Mouse (Mus musculus): ENCODE data around the gene Rnf227. TPM values are rescaled to one million over a fixed set of nuclear protein-coding genes. Genes with fewer than 3 reads are reported as not detected.
A peak's percentile ranks its signal among the peaks of the same experiment; 100 is the strongest.

Gene Rnf227
- polyA plus RNA-seq, 1 experiment = 0.06 TPM

DNA sequence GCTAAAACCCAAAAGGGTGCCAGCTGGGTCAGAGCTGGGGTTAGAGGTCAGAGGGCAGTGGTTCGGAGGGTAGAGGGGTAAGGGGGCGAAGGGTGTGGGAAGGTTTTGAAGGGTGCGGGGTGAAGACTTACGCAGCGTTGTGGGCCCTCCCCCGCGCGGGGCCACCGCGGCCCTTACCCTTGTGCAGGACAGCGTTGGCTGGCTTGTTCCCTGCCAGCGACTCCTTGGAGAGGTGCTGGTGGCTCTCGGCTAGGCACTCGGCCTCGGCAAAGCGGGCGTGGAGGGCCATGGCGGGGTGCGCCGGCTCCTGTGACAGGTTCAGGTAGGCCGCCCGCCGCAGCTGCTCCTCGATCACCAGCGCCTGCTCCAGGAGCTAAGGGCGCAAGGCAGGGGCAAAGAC lies 6.2 kb downstream of the Rnf227 start:
- Histone ChIP-seq H3K4me3 (replicated peaks) (no peak overlapping the region), H3K9me3 (ENCODE audit: control insufficient read depth, low read length) (no peaks in the 10 kb centered on the region), H3K4me1 (ENCODE audit: control insufficient read depth) (no peaks in the 10 kb centered on the region), H3K36me3 (ENCODE audit: control insufficient read depth) (peaks cover 5% of the 10 kb centered on the region; the same call in 1 of the 2 replicates), H3K27me3 (ENCODE audit: control insufficient read depth) (peaks cover 21% of the 10 kb centered on the region)
- TF ChIP-seq TAL1 (IDR thresholded peaks at IDR 0.05; ENCODE audit: low read length) (no peak), GATA1 (IDR thresholded peaks at IDR 0.05; ENCODE audit: low read length) (no peak)

DNA sequence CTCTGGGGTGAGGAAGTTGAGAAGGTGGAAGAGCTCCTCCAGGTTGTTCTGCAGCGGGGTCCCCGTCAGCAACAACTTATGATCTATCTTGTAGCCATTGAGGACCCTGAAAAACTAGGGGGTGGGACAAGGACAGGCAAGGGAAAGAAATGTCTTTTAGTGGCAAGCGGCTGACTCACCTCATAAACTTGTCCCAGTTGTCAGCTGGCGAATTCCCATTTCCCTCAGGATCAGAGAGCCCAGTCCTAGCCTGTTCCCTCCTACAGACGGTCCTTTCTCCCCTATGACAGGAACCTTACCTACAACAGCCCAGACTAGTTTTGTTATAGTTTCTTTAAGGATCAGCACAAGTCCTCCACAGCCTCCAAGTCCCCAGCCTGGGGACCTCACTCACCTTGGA lies 16.3 kb downstream of the Rnf227 start:
- Histone ChIP-seq H3K36me3 (ENCODE audit: control insufficient read depth) (peaks cover 26% of the 10 kb centered on the region; the same call in 1 of the 2 replicates), H3K27me3 (ENCODE audit: control insufficient read depth) (peaks cover 5% of the 10 kb centered on the region), H3K4me3 (replicated peaks) (no peak overlapping the region), H3K9me3 (ENCODE audit: control insufficient read depth, low read length) (no peaks in the 10 kb centered on the region), H3K4me1 (ENCODE audit: control insufficient read depth) (no peaks in the 10 kb centered on the region)
- no peak for TF ChIP-seq GATA1 (IDR thresholded peaks at IDR 0.05; ENCODE audit: low read length)
- TF ChIP-seq TAL1 (IDR thresholded peaks at IDR 0.05; ENCODE audit: low read length) = no peak

DNA sequence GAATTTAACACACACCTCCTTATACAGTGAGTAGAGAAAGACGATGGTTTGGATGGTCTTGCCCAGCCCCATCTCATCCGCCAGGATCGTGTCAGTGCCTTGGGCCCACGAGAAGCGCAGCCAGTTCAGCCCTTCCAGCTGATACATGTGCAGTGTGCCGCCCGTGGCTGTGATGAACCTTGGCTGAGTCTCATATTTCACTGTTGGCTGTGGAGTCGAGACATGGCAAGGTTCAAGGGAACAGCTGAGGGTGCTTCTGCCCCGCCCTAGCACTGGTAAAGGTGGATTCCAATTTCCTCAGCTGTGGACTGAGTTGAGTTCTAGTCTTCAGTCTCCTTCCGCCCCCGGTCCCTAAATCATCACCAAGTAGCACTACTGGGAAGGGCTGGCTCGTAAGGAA lies 17.4 kb downstream of the Rnf227 start:
- Histone ChIP-seq H3K27me3 (ENCODE audit: control insufficient read depth) (peaks cover 5% of the 10 kb centered on the region), H3K4me1 (ENCODE audit: control insufficient read depth) (no peaks in the 10 kb centered on the region), H3K9me3 (ENCODE audit: control insufficient read depth, low read length) (no peaks in the 10 kb centered on the region), H3K4me3 (replicated peaks) (no peak overlapping the region), H3K36me3 (ENCODE audit: control insufficient read depth) (peaks cover 26% of the 10 kb centered on the region; the same call in 1 of the 2 replicates)
- TF ChIP-seq TAL1 (IDR thresholded peaks at IDR 0.05; ENCODE audit: low read length) = no peak
- TF ChIP-seq GATA1 (IDR thresholded peaks at IDR 0.05; ENCODE audit: low read length) = no peak

DNA sequence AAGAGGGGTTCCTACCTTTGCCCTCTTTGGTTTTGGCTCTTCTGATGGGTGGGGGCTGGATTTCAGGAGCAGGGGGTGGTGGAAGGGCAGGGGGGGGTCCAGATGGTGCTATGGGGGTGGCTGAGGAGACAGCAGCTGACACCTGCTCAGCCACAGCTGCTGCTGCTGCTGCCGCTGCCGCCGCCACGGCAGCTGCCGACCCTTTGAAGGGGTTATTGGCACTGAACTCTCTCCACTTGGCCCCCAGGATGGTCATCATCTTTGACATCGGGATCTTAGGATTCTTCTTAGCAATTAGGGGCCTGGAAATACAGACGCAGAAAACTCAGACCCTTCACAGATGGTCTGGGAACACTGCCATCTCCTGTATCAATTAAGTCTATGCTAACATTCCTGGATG lies 21.8 kb downstream of the Rnf227 start:
- Histone ChIP-seq H3K9me3 (ENCODE audit: control insufficient read depth, low read length) (no peaks in the 10 kb centered on the region), H3K36me3 (ENCODE audit: control insufficient read depth) (peaks cover 18% of the 10 kb centered on the region; the same call in 1 of the 2 replicates), H3K4me3 (replicated peaks) (no peak overlapping the region), H3K4me1 (ENCODE audit: control insufficient read depth) (peaks cover 16% of the 10 kb centered on the region), H3K27me3 (ENCODE audit: control insufficient read depth) (peaks cover 35% of the 10 kb centered on the region)
- no peak for TF ChIP-seq GATA1 (IDR thresholded peaks at IDR 0.05; ENCODE audit: low read length)
- no peak for TF ChIP-seq TAL1 (IDR thresholded peaks at IDR 0.05; ENCODE audit: low read length)

DNA sequence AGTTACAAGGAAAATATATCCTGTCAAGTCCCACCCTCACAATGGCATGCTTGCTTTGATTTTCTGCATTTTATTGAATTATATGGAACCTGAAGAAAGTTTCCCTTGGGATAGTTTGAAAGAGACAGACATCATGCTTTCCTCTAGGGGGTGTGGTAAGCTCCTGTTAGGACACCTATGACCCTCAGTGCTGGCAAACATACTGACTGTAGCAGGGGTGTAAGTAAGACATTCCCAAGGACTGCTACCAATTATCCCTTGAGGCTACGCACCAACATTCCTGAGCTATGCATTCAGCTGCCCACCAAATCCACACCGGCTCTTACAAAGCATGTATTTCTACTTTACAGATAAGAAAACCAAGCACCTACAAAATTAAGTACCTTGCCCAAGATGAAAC lies 22.2 kb downstream of the Rnf227 start:
- peaks cover 21% of the 10 kb centered on the region for H3K4me1 ChIP-seq (ENCODE audit: control insufficient read depth)
- peaks cover 40% of the 10 kb centered on the region for H3K27me3 ChIP-seq (ENCODE audit: control insufficient read depth)
- TF ChIP-seq TAL1 (IDR thresholded peaks at IDR 0.05; ENCODE audit: low read length) (no peak), GATA1 (IDR thresholded peaks at IDR 0.05; ENCODE audit: low read length) (no peak)
- peaks cover 16% of the 10 kb centered on the region; the same call in 1 of the 2 replicates for H3K36me3 ChIP-seq (ENCODE audit: control insufficient read depth)
- no peaks in the 10 kb centered on the region for H3K9me3 ChIP-seq (ENCODE audit: control insufficient read depth, low read length)
- H3K4me3 ChIP-seq (replicated peaks) = no peak overlapping the region

DNA sequence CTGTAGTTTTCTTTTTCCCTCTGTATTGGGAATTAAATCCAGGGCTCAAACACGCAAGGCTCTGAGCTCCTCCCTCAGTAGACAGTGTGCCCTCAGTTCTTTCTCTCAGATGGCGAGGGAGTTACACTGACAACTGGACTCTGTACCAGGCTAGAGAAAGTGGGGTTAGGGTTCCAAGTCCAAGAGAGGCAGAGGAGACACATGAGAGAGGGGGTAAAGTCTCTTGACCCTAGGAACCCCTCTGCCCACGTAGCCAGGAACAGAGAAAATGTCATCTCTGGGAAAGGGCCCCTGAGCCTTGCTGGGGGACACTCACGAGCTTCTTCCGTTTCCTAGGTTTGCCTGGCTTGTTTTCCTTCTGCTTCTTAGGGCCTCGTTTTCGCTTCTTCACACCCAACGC lies 24.1 kb downstream of the Rnf227 start:
- peaks cover 7% of the 10 kb centered on the region; the same call in 1 of the 2 replicates for H3K9me3 ChIP-seq (ENCODE audit: control insufficient read depth, low read length)
- peaks cover 12% of the 10 kb centered on the region; the same call in 1 of the 2 replicates for H3K36me3 ChIP-seq (ENCODE audit: control insufficient read depth)
- H3K27me3 ChIP-seq (ENCODE audit: control insufficient read depth) = peaks cover 59% of the 10 kb centered on the region
- H3K4me1 ChIP-seq (ENCODE audit: control insufficient read depth) = peaks cover 37% of the 10 kb centered on the region
- TF ChIP-seq GATA1 (IDR thresholded peaks at IDR 0.05; ENCODE audit: low read length) (no peak), TAL1 (IDR thresholded peaks at IDR 0.05; ENCODE audit: low read length) (no peak)
- no peak overlapping the region for H3K4me3 ChIP-seq (replicated peaks)

DNA sequence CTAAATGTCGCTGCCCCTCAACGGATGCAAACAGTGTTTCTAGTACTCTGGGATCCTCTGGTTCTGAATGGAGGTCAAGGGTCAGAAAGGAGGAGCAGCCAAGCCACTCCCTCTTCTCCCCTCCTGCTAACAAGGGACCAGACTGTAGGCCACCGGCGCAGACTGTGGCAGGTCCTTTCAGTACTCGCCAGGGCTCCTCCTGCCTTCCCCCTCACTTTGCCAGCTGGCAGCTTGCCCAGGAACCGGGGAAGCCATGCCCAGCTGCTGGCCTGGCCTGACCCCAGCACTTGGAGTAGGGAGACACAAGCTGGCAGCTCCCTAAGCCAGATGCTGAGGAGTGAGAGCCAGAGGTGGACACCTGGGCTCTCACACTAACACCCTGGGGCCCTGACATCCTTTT lies 24.6 kb downstream of the Rnf227 start:
- TF ChIP-seq GATA1 (IDR thresholded peaks at IDR 0.05; ENCODE audit: low read length) (no peak), TAL1 (IDR thresholded peaks at IDR 0.05; ENCODE audit: low read length) (no peak)
- H3K36me3 ChIP-seq (ENCODE audit: control insufficient read depth) = peaks cover 12% of the 10 kb centered on the region; the same call in 1 of the 2 replicates
- no peak overlapping the region for H3K4me3 ChIP-seq (replicated peaks)
- H3K27me3 ChIP-seq (ENCODE audit: control insufficient read depth) = peaks cover 64% of the 10 kb centered on the region
- H3K4me1 ChIP-seq (ENCODE audit: control insufficient read depth) = peaks cover 37% of the 10 kb centered on the region
- peaks cover 7% of the 10 kb centered on the region; the same call in 1 of the 2 replicates for H3K9me3 ChIP-seq (ENCODE audit: control insufficient read depth, low read length)

DNA sequence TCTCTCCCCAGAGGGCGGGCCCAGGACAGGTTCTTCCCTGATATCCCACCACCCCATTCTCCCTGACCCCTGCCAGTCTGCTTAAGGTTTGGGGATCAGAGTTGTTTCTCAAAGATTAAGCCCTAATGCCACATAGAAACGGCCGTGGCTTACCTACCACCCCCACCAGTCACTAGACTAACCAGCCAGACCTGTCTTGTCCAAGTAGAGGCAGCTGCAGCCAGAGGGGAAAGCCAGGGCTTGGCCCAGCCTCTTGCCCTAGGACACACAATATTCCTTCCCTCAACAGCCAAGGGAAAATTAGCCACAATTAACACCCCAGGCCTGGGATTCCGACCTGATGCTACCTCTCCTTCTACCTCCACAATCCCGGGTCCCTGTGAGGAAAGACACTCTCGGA lies 25.5 kb downstream of the Rnf227 start:
- TF ChIP-seq TAL1 (IDR thresholded peaks at IDR 0.05; ENCODE audit: low read length) (no peak), GATA1 (IDR thresholded peaks at IDR 0.05; ENCODE audit: low read length) (no peak)

DNA sequence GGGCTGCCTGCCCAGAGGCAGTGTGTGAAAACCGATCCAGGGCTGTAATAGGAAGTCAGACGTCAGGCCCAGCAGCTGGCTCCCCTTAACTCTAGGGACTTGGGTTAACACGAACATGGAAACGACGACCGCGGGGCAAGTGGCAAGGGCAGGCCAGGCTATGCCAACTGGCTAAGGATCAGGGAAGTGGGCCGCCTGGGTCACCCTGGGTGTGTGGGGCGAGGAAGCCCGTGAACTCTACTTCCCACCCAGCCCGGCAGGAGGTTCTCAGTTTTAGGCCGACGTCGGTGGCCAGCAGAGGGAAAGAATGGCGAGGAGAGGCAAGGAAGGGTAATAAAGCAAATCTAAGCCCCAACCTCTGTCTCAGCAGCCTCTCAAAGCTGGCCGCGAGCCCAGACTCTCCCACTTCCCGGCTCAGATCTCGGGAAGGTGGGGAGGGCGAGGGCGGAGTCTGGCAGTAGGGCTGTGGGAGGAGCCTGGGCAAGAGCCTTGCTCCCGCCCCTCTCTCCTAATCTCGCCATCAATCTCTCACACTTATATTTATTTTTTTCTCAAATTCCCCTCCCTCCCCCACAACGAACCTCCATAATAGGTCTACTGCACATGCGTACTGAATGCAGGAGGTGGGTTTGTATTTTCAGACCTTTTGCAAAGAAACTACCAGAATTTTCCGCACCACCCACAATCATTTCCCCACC lies 26.0 kb downstream of the Rnf227 start:
- Histone ChIP-seq H3K4me3 (replicated peaks) (peak overlapping the region; percentile 54), H3K9me3 (ENCODE audit: control insufficient read depth, low read length) (peaks cover 7% of the 10 kb centered on the region; the same call in 1 of the 2 replicates), H3K27me3 (ENCODE audit: control insufficient read depth) (peaks cover 73% of the 10 kb centered on the region), H3K36me3 (ENCODE audit: control insufficient read depth) (peaks cover 2% of the 10 kb centered on the region; the same call in 1 of the 2 replicates), H3K4me1 (ENCODE audit: control insufficient read depth) (peaks cover 45% of the 10 kb centered on the region)
- TF ChIP-seq TAL1 (IDR thresholded peaks at IDR 0.05; ENCODE audit: low read length) = no peak
- peak; percentile 52 for TF ChIP-seq GATA1 (IDR thresholded peaks at IDR 0.05; ENCODE audit: low read length)

More for the DNA sequence above, 25.5 kb downstream of the Rnf227 start:
- H3K4me1 ChIP-seq (ENCODE audit: control insufficient read depth) = peaks cover 39% of the 10 kb centered on the region
- H3K36me3 ChIP-seq (ENCODE audit: control insufficient read depth) = peaks cover 5% of the 10 kb centered on the region; the same call in 1 of the 2 replicates
- H3K4me3 ChIP-seq (replicated peaks) = no peak overlapping the region
- H3K9me3 ChIP-seq (ENCODE audit: control insufficient read depth, low read length) = peaks cover 7% of the 10 kb centered on the region; the same call in 1 of the 2 replicates
- peaks cover 67% of the 10 kb centered on the region for H3K27me3 ChIP-seq (ENCODE audit: control insufficient read depth)
